Mouse (Mus musculus) testis, postnatal 14 days (tissue): ENCODE results near the gene Tagln2.
A peak's percentile ranks its signal among the peaks of the same experiment; 100 is the strongest.

Experiments used
- DNase-seq: peaks from one replicate; pipeline ENCODE4 v3.0.0; 2021; ENCODE audit warnings: low spot score

Tagln2 gene

GRCm38 (mm10) chr1:172526380-172527081 is 26.7 kb downstream of the Tagln2 start:
- no peak for DNase-seq

GRCm38 (mm10) chr1:172527431-172527830 is 27.6 kb downstream of the Tagln2 start:
- no peak for DNase-seq

- DNase-seq = peak; percentile 67
Measured at GRCm38 (mm10) chr1:172528701-172529100, 28.9 kb downstream of the Tagln2 start.

GRCm38 (mm10) chr1:172530544-172531220 is 30.8 kb downstream of the Tagln2 start:
- DNase-seq = no peak

GRCm38 (mm10) chr1:172532551-172532950 is 32.7 kb downstream of the Tagln2 start:
- peak; percentile 35 for DNase-seq

- DNase-seq = no peak
Measured at GRCm38 (mm10) chr1:172535116-172535515, 35.3 kb downstream of the Tagln2 start.

- no peak for DNase-seq
Measured at GRCm38 (mm10) chr1:172539827-172540226, 40.0 kb downstream of the Tagln2 start.

GRCm38 (mm10) chr1:172540283-172540820 is 40.5 kb downstream of the Tagln2 start:
- no peak for DNase-seq

- no peak for DNase-seq
Measured at GRCm38 (mm10) chr1:172546062-172546461, 46.2 kb downstream of the Tagln2 start.

- DNase-seq = no peak
Measured at GRCm38 (mm10) chr1:172548501-172548900, 48.7 kb downstream of the Tagln2 start.

- no peak for DNase-seq
Measured at GRCm38 (mm10) chr1:172549314-172549713, 49.5 kb downstream of the Tagln2 start.

GRCm38 (mm10) chr1:172549717-172550116 is 49.9 kb downstream of the Tagln2 start:
- no peak for DNase-seq

- DNase-seq = peak; percentile 19
Measured at GRCm38 (mm10) chr1:172550551-172550951, 50.7 kb downstream of the Tagln2 start.

GRCm38 (mm10) chr1:172551009-172551408 is 51.2 kb downstream of the Tagln2 start:
- no peak for DNase-seq

GRCm38 (mm10) chr1:172552623-172553022 is 52.8 kb downstream of the Tagln2 start:
- DNase-seq = no peak

- DNase-seq = no peak
Measured at GRCm38 (mm10) chr1:172555638-172556037, 55.8 kb downstream of the Tagln2 start, which contains the start of gene Vsig8. Gene Vsig8, plus strand, starts transcription at chr1:172555938.
